8 mouse cellular contexts compared by ENCODE assay signal in genomic region chr19:16328074-16328850, GRCm38 (mm10).
A peak's percentile ranks its signal among the peaks of the same experiment; 100 is the strongest.
DNase-seq lines count a peak whose midpoint lies in the region; ATAC-seq and TF ChIP-seq lines count a peak whose summit lies in the region.

No protein-coding gene starts in this region.

- no peak overlapping the region for H3K4me2 ChIP-seq in hindbrain, embryonic 11.5 days (replicated peaks; ENCODE audit: low read depth, low read length)
- H3K4me2 ChIP-seq in forebrain, embryonic 12.5 days: peak overlapping the region; percentile 29
- H3K4me2 ChIP-seq in intestine, embryonic 16.5 days (ENCODE audit: low read depth, low read length): no peak overlapping the region
- H3K4me2 ChIP-seq in liver, postnatal 0 days (ENCODE audit: low read depth, low read length): no peak overlapping the region

- no peak overlapping the region for H3K27ac ChIP-seq in hindbrain, embryonic 11.5 days (ENCODE audit: low read depth, low read length)
- H3K27ac ChIP-seq in hindbrain, embryonic 10.5 days: no peak overlapping the region
- H3K27ac ChIP-seq in forebrain, embryonic 12.5 days: peak overlapping the region; percentile 65
- H3K27ac ChIP-seq in intestine, embryonic 16.5 days (ENCODE audit: low read length): peak overlapping the region; percentile 51; the same call in 1 of the 2 replicates
- no peak overlapping the region for H3K27ac ChIP-seq in liver, postnatal 0 days (ENCODE audit: low read depth)

- no peak for ATAC-seq in hindbrain, embryonic 11.5 days (ENCODE audit: low FRiP score)
- ATAC-seq in forebrain, embryonic 12.5 days (ENCODE audit: low FRiP score): peak; percentile 83
- ATAC-seq in intestine, embryonic 16.5 days: peak; percentile 54
- ATAC-seq in liver, postnatal 0 days: no peak
- no peak for ATAC-seq in megakaryocyte, adult 5-6 weeks (ENCODE audit: poor library complexity, severe bottlenecking)

- no peaks in the 10 kb centered on the region for H3K36me3 ChIP-seq in hindbrain, embryonic 11.5 days (ENCODE audit: control insufficient read depth, insufficient read depth, low read length)
- peaks cover under 1% of the 10 kb centered on the region for H3K36me3 ChIP-seq in hindbrain, embryonic 10.5 days
- H3K36me3 ChIP-seq in forebrain, embryonic 12.5 days (replicated peaks): peaks cover under 1% of the 10 kb centered on the region; the same call in 1 of the 2 replicates
- no peaks in the 10 kb centered on the region for H3K36me3 ChIP-seq in intestine, embryonic 16.5 days (ENCODE audit: control insufficient read depth, insufficient read depth, low read length)
- H3K36me3 ChIP-seq in liver, postnatal 0 days (replicated peaks; ENCODE audit: insufficient read depth, low read length): peaks cover 5% of the 10 kb centered on the region; the same call in 1 of the 2 replicates

- TF ChIP-seq EP300 in liver, postnatal 0 days (IDR thresholded peaks at IDR 0.05; ENCODE audit: low read depth): no peak

- H3K4me3 ChIP-seq in hindbrain, embryonic 11.5 days (ENCODE audit: low read depth, low read length): no peak overlapping the region
- H3K4me3 ChIP-seq in hindbrain, embryonic 10.5 days: no peak overlapping the region
- no peak overlapping the region for H3K4me3 ChIP-seq in forebrain, embryonic 12.5 days (replicated peaks)
- no peak overlapping the region for H3K4me3 ChIP-seq in intestine, embryonic 16.5 days (ENCODE audit: low read length)
- no peak overlapping the region for H3K4me3 ChIP-seq in liver, postnatal 0 days (ENCODE audit: low read depth, low read length)

- no peaks in the 10 kb centered on the region for H3K27me3 ChIP-seq in hindbrain, embryonic 11.5 days (ENCODE audit: control insufficient read depth, insufficient read depth, low read length)
- no peaks in the 10 kb centered on the region for H3K27me3 ChIP-seq in hindbrain, embryonic 10.5 days (ENCODE audit: insufficient read depth, poor library complexity, severe bottlenecking)
- no peaks in the 10 kb centered on the region for H3K27me3 ChIP-seq in forebrain, embryonic 12.5 days
- H3K27me3 ChIP-seq in intestine, embryonic 16.5 days (replicated peaks; ENCODE audit: control insufficient read depth, insufficient read depth, low read length): no peaks in the 10 kb centered on the region
- no peaks in the 10 kb centered on the region for H3K27me3 ChIP-seq in liver, postnatal 0 days (ENCODE audit: insufficient read depth, low read length)

- peak; percentile 35 for DNase-seq in hindbrain, embryonic 11.5 days (ENCODE audit: low spot score)
- DNase-seq in hindbrain, embryonic 10.5 days (ENCODE audit: low spot score): no peak
- DNase-seq in adrenal gland, adult 2 months: peak; percentile 89
- peak; percentile 75 for DNase-seq in liver, postnatal 0 days
- peak; percentile 55 for DNase-seq in ovary, postnatal 36 days (ENCODE audit: low spot score)

- no peak overlapping the region for H3K9ac ChIP-seq in hindbrain, embryonic 11.5 days (ENCODE audit: low read depth, low read length)
- no peak overlapping the region for H3K9ac ChIP-seq in forebrain, embryonic 12.5 days
- H3K9ac ChIP-seq in intestine, embryonic 16.5 days (ENCODE audit: low read depth, low read length): no peak overlapping the region
- H3K9ac ChIP-seq in liver, postnatal 0 days (replicated peaks): no peak overlapping the region

- 0 out of 2 replicates have a peak, but pooled peaks cover 2% of the 10 kb centered on the region for H3K4me1 ChIP-seq in hindbrain, embryonic 11.5 days (replicated peaks; ENCODE audit: control insufficient read depth, insufficient read depth, low read length)
- H3K4me1 ChIP-seq in hindbrain, embryonic 10.5 days (replicated peaks): peaks cover 25% of the 10 kb centered on the region
- H3K4me1 ChIP-seq in forebrain, embryonic 12.5 days: peaks cover 39% of the 10 kb centered on the region
- H3K4me1 ChIP-seq in intestine, embryonic 16.5 days (ENCODE audit: control insufficient read depth, insufficient read depth, low read length): peaks cover 25% of the 10 kb centered on the region
- peaks cover 17% of the 10 kb centered on the region for H3K4me1 ChIP-seq in liver, postnatal 0 days (ENCODE audit: insufficient read depth)

- H3K9me3 ChIP-seq in hindbrain, embryonic 11.5 days (ENCODE audit: control insufficient read depth, low read length): no peaks in the 10 kb centered on the region
- no peaks in the 10 kb centered on the region for H3K9me3 ChIP-seq in hindbrain, embryonic 10.5 days
- H3K9me3 ChIP-seq in forebrain, embryonic 12.5 days: no peaks in the 10 kb centered on the region
- no peaks in the 10 kb centered on the region for H3K9me3 ChIP-seq in intestine, embryonic 16.5 days (ENCODE audit: control insufficient read depth, low read length)
- no peaks in the 10 kb centered on the region for H3K9me3 ChIP-seq in liver, postnatal 0 days (ENCODE audit: low read length)

- TF ChIP-seq CTCF in liver, postnatal 0 days (IDR thresholded peaks at IDR 0.05; ENCODE audit: low read depth): no peak

- 72% methylated on average over 7 of the region's 7 CpGs for WGBS in hindbrain, embryonic 11.5 days
- 82% methylated on average over 7 of the region's 7 CpGs for WGBS in hindbrain, embryonic 10.5 days
- 27% methylated on average over 7 of the region's 7 CpGs for WGBS in forebrain, embryonic 12.5 days
- WGBS in intestine, embryonic 16.5 days: 49% methylated on average over 7 of the region's 7 CpGs
- WGBS in liver, postnatal 0 days (ENCODE audit: insufficient replicate concordance): 67% methylated on average over 7 of the region's 7 CpGs

Comparison
In these comparisons a context has a peak if more than half of its experiments do, and no peak if none do; other contexts are left out.
1. ATAC-seq: peak in forebrain, embryonic 12.5 days (single experiment) and intestine, embryonic 16.5 days (single experiment); none in hindbrain, embryonic 11.5 days (single experiment), liver, postnatal 0 days (single experiment) and megakaryocyte, adult 5-6 weeks (single experiment).
2. H3K27ac ChIP-seq: peak in forebrain, embryonic 12.5 days (single experiment) and intestine, embryonic 16.5 days (single experiment); none in hindbrain, embryonic 11.5 days (single experiment), hindbrain, embryonic 10.5 days (single experiment) and liver, postnatal 0 days (single experiment).